Mouse (Mus musculus) myocyte (in vitro differentiated cells): ENCODE results near the gene Trim39. TPM values are rescaled to one million over a fixed set of nuclear protein-coding genes. Genes with fewer than 3 reads are reported as not detected.
"Not testable (repeated sequence)": the region's sequence is repeated elsewhere in the genome, so short reads cannot be mapped to it uniquely, and the experiment has no call there.

ENCODE experiments used
- H3K27me3 ChIP-seq: one replicate; pipeline ENCODE4 v1.6.1; 2011; ENCODE audit not compliant: control insufficient read depth, insufficient read depth, insufficient read length
- H3K36me3 ChIP-seq: one replicate; pipeline ENCODE4 v1.6.1; 2011; ENCODE audit not compliant: control insufficient read depth, insufficient read depth
- H3K4me2 ChIP-seq: one replicate; pipeline ENCODE4 v1.6.1; 2011; ENCODE audit warnings: low read depth, control low read depth
- H3K4me3 ChIP-seq: one replicate; pipeline ENCODE4 v1.5.1; 2011; ENCODE audit warnings: mild to moderate bottlenecking, control low read depth, moderate library complexity
- H3K79me2 ChIP-seq: one replicate; pipeline ENCODE4 v1.6.1; 2011; ENCODE audit not compliant: control insufficient read depth, insufficient read depth
- H3ac ChIP-seq: one replicate; pipeline ENCODE4 v1.6.1; 2011; ENCODE audit not compliant: control insufficient read depth, insufficient read length
- CEBPB ChIP-seq: IDR thresholded peaks from 2 replicates; pipeline ENCODE4 v1.6.1; 2011; ENCODE audit warnings: mild to moderate bottlenecking, moderate library complexity; ENCODE audit not compliant: poor library complexity, insufficient read depth, severe bottlenecking
- E2F4 ChIP-seq: IDR thresholded peaks from one replicate; pipeline ENCODE4 v1.6.1; 2011; ENCODE audit warnings: mild to moderate bottlenecking, control low read depth, moderate library complexity; ENCODE audit not compliant: insufficient read depth
- MAX ChIP-seq: IDR thresholded peaks from one replicate; pipeline ENCODE4 v1.6.1; 2011; ENCODE audit warnings: low read depth, mild to moderate bottlenecking, control low read depth
- MYOD1 ChIP-seq, 3 experiments: IDR thresholded peaks; one replicate each; pipeline ENCODE4 v1.6.1; 2011; ENCODE audit warnings: control low read depth in 2 of 3, low read depth in 2 of 3, mild to moderate bottlenecking in 2 of 3, moderate library complexity in 1 of 3; ENCODE audit not compliant: insufficient read length in 2 of 3, control insufficient read depth in 1 of 3
- MYOG ChIP-seq, 3 experiments: IDR thresholded peaks; one replicate each; pipeline ENCODE4 v1.6.1; 2011; ENCODE audit warnings: control low read depth in 2 of 3, low read depth in 2 of 3, mild to moderate bottlenecking in 2 of 3; ENCODE audit not compliant: insufficient read length in 2 of 3, control insufficient read depth in 1 of 3, insufficient read depth in 1 of 3
- POLR2A ChIP-seq: IDR thresholded peaks from one replicate; pipeline ENCODE4 v1.6.1; 2011; ENCODE audit warnings: low read depth, mild to moderate bottlenecking, control low read depth, moderate library complexity; ENCODE audit not compliant: insufficient read length
- POLR2AphosphoS2 ChIP-seq: IDR thresholded peaks from one replicate; pipeline ENCODE4 v1.6.1; 2011; ENCODE audit warnings: low read depth, control low read depth; ENCODE audit not compliant: insufficient read length
- REST ChIP-seq: IDR thresholded peaks from one replicate; pipeline ENCODE4 v1.6.1; 2011; ENCODE audit warnings: mild to moderate bottlenecking, control low read depth, moderate library complexity; ENCODE audit not compliant: insufficient read depth, insufficient read length
- SRF ChIP-seq: IDR thresholded peaks from one replicate; pipeline ENCODE4 v1.6.1; 2011; ENCODE audit warnings: low read depth; ENCODE audit not compliant: control insufficient read depth, insufficient read length
- TCF12 ChIP-seq: IDR thresholded peaks from one replicate; pipeline ENCODE4 v1.6.1; 2011; ENCODE audit warnings: mild to moderate bottlenecking, control low read depth; ENCODE audit not compliant: poor library complexity, insufficient read depth, severe bottlenecking
- TCF3 ChIP-seq: IDR thresholded peaks from one replicate; pipeline ENCODE4 v1.6.1; 2011; ENCODE audit warnings: low read depth, control low read depth; ENCODE audit not compliant: insufficient read length
- USF1 ChIP-seq: IDR thresholded peaks from one replicate; pipeline ENCODE4 v1.6.1; 2011; ENCODE audit warnings: low read depth, mild to moderate bottlenecking, control low read depth, moderate library complexity
- polyA plus RNA-seq: library from polyadenylated mRNA; unstranded; fragments of >200 nt; fragmentation: generic; extraction: Trizol; gene quantifications from one replicate; pipeline ENCODE4 v1.2.1, GENCODE M21; 2012; ENCODE audit warnings: missing spikeins

Trim39 gene
- 5.5 TPM for polyA plus RNA-seq

DNA sequence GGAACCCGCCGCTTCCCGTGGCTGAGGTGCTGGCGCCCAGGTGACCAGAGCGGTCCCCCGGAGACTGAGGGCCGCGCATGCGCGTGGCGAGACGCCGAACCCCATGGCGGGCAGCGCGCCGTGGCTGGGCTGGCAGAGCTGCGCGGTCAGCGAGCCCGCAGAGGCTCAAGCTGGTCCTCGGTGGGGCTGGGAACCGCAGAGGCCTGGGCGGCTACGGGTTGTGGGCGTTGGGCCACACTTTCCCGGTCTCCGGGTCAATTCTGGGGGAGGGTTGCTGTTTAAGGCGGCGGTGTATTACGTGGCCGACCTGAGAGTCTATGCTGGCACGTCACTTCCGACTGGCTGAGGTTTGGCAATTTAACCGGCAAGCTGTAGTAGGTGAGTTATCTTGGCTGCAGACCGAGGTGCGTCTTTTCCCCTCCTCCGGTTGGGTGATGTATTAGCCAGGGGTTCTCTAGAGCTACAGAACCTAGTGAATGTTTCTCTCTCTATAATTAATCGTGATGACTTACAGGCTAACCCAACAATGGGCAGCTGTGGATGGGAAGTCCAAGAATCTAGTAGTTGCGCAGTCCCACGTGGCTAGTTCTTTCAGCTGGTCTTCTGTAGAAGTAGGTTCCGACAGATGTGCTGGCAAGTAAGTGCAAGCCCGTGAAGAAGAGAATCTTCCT, at the start of gene Trim39:
TSS of gene Trim39 (minus strand) at position 662 of the 671 bp plus-strand sequence.
- TF ChIP-seq POLR2AphosphoS2 (peak; percentile 7), TCF12 (no peak), POLR2A (peak; percentile 64)
- Histone ChIP-seq H3K4me3 (peak within 1 kb of the TSS; percentile 83), H3K36me3 (peaks cover 6% of the 10 kb centered on the region), H3K27me3 (no peaks in the 10 kb centered on the region), H3K79me2 (peaks cover 52% of the 10 kb centered on the region), H3K4me2 (peak within 1 kb of the TSS; percentile 97), H3ac (peak within 1 kb of the TSS; percentile 82)

DNA sequence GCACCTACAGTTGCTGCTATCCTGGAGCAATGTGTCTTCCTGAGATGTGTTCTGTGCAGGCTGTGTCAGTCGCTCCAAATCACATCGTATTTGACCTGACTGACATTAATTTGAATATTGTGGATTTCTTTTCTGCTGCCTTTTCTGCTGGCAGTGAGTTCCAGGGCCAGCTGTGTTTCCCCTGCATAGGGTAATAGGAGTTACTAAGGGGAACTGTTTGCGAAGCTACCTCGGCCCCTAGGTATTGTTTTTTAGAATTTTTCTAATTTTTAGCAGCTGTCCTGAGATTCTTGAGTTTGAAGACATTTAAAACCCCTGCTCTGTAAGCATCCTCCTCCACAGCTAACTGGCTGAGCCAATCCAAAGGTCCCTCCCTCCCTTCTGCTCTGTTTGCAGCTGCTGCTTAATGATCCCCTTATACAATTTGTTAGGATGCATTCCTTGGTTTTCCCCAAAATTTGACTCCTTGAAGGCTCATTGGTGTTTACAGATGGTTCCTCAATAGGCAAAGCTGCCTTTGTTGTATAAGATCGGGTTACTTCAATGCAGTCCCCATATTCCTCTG, 43.7 kb upstream of the Trim39 start:
- Histone ChIP-seq H3K4me3 (peak overlapping the region; percentile 26), H3K36me3 (no peaks in the 10 kb centered on the region), H3K79me2 (no peaks in the 10 kb centered on the region), H3K27me3 (no peaks in the 10 kb centered on the region), H3K4me2 (peak overlapping the region; percentile 99), H3ac (no peak overlapping the region)
- TF ChIP-seq MYOD1 (IDR thresholded peaks at IDR 0.05; ENCODE audit: control insufficient read depth in 1 of 3, insufficient read length in 2 of 3, low read depth in 2 of 3) (no peak), POLR2A (peak; percentile 1)

DNA sequence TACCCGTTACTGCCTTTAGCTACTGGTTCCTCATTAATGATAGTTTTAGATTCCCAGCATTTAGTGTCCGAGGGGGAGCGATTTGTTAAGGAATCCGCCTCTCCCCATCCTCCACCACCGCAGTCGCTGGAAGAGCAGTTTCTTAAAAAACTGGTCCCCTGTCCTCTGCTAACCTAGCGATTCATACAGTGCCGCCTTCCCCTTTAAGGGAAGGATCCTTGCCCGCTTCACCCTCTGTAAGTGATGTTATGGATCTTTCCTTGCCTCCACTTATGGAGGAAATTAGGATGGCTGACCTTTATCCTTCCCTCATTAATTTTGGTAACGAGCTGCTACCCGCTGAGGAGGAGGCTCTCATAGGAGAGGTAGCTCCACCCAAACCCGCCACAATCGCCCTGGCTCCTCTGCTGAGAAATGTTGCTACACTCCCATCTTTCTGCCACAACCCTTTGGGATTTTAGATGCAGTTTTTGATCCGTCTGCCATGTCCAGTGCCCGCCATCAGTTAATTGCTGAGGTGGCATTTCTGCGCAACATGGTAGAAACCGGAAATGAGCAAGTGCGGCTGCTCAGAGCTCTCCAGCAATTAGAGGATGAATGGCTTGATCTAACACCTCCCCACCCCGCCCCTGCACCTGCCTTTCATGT, 43.1 kb upstream of the Trim39 start:
- no peaks in the 10 kb centered on the region for H3K27me3 ChIP-seq
- TF ChIP-seq POLR2A: peak; percentile 16
- no peak for TF ChIP-seq CEBPB
- peak overlapping the region; percentile 99 for H3K4me2 ChIP-seq
- no peaks in the 10 kb centered on the region for H3K79me2 ChIP-seq
- no peaks in the 10 kb centered on the region for H3K36me3 ChIP-seq
- H3ac ChIP-seq: no peak overlapping the region
- peak overlapping the region; percentile 26 for H3K4me3 ChIP-seq

DNA sequence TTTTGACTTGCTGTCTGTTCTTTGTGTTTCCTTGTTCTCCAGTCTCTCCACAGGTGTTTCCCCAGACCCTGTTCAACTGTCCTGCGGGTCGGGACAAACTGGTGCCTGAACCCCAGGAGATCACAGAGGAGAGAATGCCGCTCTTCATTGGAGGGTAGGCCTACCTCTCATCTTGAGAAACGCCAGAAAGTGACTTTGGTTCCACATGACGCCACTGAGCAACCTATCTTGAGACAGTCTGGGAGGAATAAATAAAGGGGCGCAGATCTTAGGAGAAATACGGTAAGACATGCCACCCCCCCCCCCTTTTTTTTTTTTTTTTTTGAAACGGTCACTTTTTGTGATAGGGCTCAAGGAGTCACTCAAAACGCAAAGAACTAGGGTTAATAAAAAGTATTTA, 42.5 kb upstream of the Trim39 start:
- Histone ChIP-seq H3K4me3 (peak overlapping the region; percentile 26), H3K79me2 (no peaks in the 10 kb centered on the region), H3K36me3 (no peaks in the 10 kb centered on the region), H3ac (no peak overlapping the region), H3K4me2 (peak overlapping the region; percentile 99), H3K27me3 (no peaks in the 10 kb centered on the region)
- TF ChIP-seq USF1: no peak
- TF ChIP-seq TCF3: no peak

GRCm38 (mm10) chr17:36309293-36309692, 37.2 kb upstream of the Trim39 start:
- Histone ChIP-seq H3K27me3 (no peaks in the 10 kb centered on the region), H3K79me2 (no peaks in the 10 kb centered on the region), H3K36me3 (no peaks in the 10 kb centered on the region), H3ac (no peak overlapping the region), H3K4me3 (no peak overlapping the region), H3K4me2 (no peak overlapping the region)
- TF ChIP-seq POLR2A: no peak
- TF ChIP-seq CEBPB: no peak
- no peak for TF ChIP-seq REST
- TF ChIP-seq TCF3: no peak
- no peak for TF ChIP-seq MYOD1 (IDR thresholded peaks at IDR 0.05; ENCODE audit: control insufficient read depth in 1 of 3, insufficient read length in 2 of 3, low read depth in 2 of 3)
- TF ChIP-seq MYOG (IDR thresholded peaks at IDR 0.05; ENCODE audit: control insufficient read depth in 1 of 3, insufficient read depth in 1 of 3, insufficient read length in 2 of 3, low read depth in 2 of 3): no peak
- TF ChIP-seq POLR2AphosphoS2: no peak
- no peak for TF ChIP-seq E2F4
- TF ChIP-seq SRF: no peak
- no peak for TF ChIP-seq USF1
- TF ChIP-seq TCF12: no peak
- TF ChIP-seq MAX: no peak

DNA sequence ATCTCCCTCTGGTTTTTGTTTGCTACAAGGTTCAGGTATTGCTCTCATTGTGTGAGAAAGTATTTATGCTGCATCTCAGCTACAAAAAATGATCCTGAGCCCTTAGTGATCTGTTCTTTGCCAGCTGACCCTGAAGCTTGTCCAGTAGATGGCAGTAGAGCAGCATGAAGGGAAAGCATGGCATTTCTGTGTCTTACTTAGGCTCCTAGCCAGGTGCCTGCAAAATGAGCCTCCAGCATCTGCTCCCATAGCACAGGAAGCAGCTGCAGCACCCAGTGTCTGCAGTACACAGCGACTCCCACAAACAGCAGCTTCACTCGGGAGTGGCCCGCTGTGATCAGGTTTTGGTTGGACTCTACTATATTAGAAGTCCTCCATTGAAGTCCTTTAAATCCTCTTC, 36.8 kb upstream of the Trim39 start:
- not testable (repeated sequence) for H3K79me2 ChIP-seq, H3K4me2 ChIP-seq, H3ac ChIP-seq, H3K36me3 ChIP-seq, H3K27me3 ChIP-seq, H3K4me3 ChIP-seq
